Mouse (Mus musculus) c-Kit-negative CD71-positive TER-119-positive erythroid progenitor cells, embryonic 14.5 days (primary cell): ENCODE data around the gene Rasa2.
"Not testable (repeated sequence)": the region's sequence is repeated elsewhere in the genome, so short reads cannot be mapped to it uniquely, and the experiment has no call there.

ENCODE experiments used
- DNase-seq: peaks from one replicate; pipeline ENCODE4 v3.0.0-alpha.2; 2013; ENCODE audit warnings: low read depth, low spot score

The Rasa2 gene

GRCm38 (mm10) chr9:96631389-96632072 is at the start of gene Rasa2:
Rasa2 (minus strand) TSS chr9:96631617.
- peak; percentile 60 for DNase-seq

GRCm38 (mm10) chr9:96678611-96679010 is 47.2 kb upstream of the Rasa2 start:
- DNase-seq = no peak

- not testable (repeated sequence) for DNase-seq
Measured at GRCm38 (mm10) chr9:96677711-96678110, 46.3 kb upstream of the Rasa2 start.

- no peak for DNase-seq
Measured at GRCm38 (mm10) chr9:96676671-96677070, 45.3 kb upstream of the Rasa2 start.

- DNase-seq = no peak
Measured at GRCm38 (mm10) chr9:96675763-96676640, 44.6 kb upstream of the Rasa2 start.

- DNase-seq = no peak
Measured at GRCm38 (mm10) chr9:96675071-96675762, 43.8 kb upstream of the Rasa2 start.

GRCm38 (mm10) chr9:96674301-96674700 is 42.9 kb upstream of the Rasa2 start:
- DNase-seq = no peak

- DNase-seq = no peak
Measured at GRCm38 (mm10) chr9:96672466-96672865, 41.0 kb upstream of the Rasa2 start.

- DNase-seq = no peak
Measured at GRCm38 (mm10) chr9:96671249-96671648, 39.8 kb upstream of the Rasa2 start.

GRCm38 (mm10) chr9:96669877-96670276 is 38.5 kb upstream of the Rasa2 start:
- DNase-seq = peak; percentile 56

- no peak for DNase-seq
Measured at GRCm38 (mm10) chr9:96668628-96669027, 37.2 kb upstream of the Rasa2 start.

GRCm38 (mm10) chr9:96660510-96661244 is 29.3 kb upstream of the Rasa2 start:
- DNase-seq = no peak

GRCm38 (mm10) chr9:96659801-96660200 is 28.4 kb upstream of the Rasa2 start:
- DNase-seq = no peak

- no peak for DNase-seq
Measured at GRCm38 (mm10) chr9:96653538-96653937, 22.1 kb upstream of the Rasa2 start.

- no peak for DNase-seq
Measured at GRCm38 (mm10) chr9:96652763-96653162, 21.3 kb upstream of the Rasa2 start.

- DNase-seq = no peak
Measured at GRCm38 (mm10) chr9:96650807-96651206, 19.4 kb upstream of the Rasa2 start.

- DNase-seq = no peak
Measured at GRCm38 (mm10) chr9:96649924-96650323, 18.5 kb upstream of the Rasa2 start.

- no peak for DNase-seq
Measured at GRCm38 (mm10) chr9:96649362-96649761, 17.9 kb upstream of the Rasa2 start.

GRCm38 (mm10) chr9:96646668-96647295 is 15.4 kb upstream of the Rasa2 start:
- no peak for DNase-seq

GRCm38 (mm10) chr9:96644840-96645239 is 13.4 kb upstream of the Rasa2 start:
- DNase-seq = no peak

- not testable (repeated sequence) for DNase-seq
Measured at GRCm38 (mm10) chr9:96644002-96644401, 12.6 kb upstream of the Rasa2 start.
